Mouse (Mus musculus) lung, embryonic 16.5 days (tissue): ENCODE results near the gene Magel2. TPM values are rescaled to one million over a fixed set of nuclear protein-coding genes. Genes with fewer than 3 reads are reported as not detected.

Experiments
- ATAC-seq: fragments of 200-750 bp; cut with Nextera tagmentation; 2 replicates; pipeline ENCODE4 v1.8.0; 2017; ENCODE audit warnings: low read depth, mild to moderate bottlenecking, moderate library complexity
- H3K27ac ChIP-seq: fragments of 300-500 bp; sonication (generic); 2 replicates; pipeline ENCODE4 v1.5.1; 2014; ENCODE audit warnings: mild to moderate bottlenecking, control low read depth, low read length
- H3K27me3 ChIP-seq: fragments of 300-500 bp; sonication (generic); 2 replicates; pipeline ENCODE4 v1.6.1; 2014; ENCODE audit warnings: low read depth, low read length, mixed read lengths; ENCODE audit not compliant: control insufficient read depth, insufficient read depth
- H3K36me3 ChIP-seq: fragments of 300-500 bp; sonication (generic); 2 replicates; pipeline ENCODE4 v1.6.1; 2014; ENCODE audit warnings: low read length; ENCODE audit not compliant: control insufficient read depth, insufficient read depth
- H3K4me1 ChIP-seq: fragments of 300-500 bp; sonication (generic); replicated peaks from 2 replicates; pipeline ENCODE4 v1.6.1; 2014; ENCODE audit warnings: low read length, mixed read lengths; ENCODE audit not compliant: control insufficient read depth, insufficient read depth
- H3K4me2 ChIP-seq: fragments of 300-500 bp; sonication (generic); 2 replicates; pipeline ENCODE4 v1.6.1; 2014; ENCODE audit warnings: low read depth, low read length, control low read depth
- H3K4me3 ChIP-seq: fragments of 300-500 bp; sonication (generic); 2 replicates; pipeline ENCODE4 v1.5.1; 2014; ENCODE audit warnings: mild to moderate bottlenecking, low read length, control low read depth
- H3K9ac ChIP-seq: fragments of 300-500 bp; sonication (generic); 2 replicates; pipeline ENCODE4 v1.6.1; 2014; ENCODE audit warnings: low read length, control low read depth
- H3K9me3 ChIP-seq: fragments of 300-500 bp; sonication (generic); 2 replicates; pipeline ENCODE4 v1.6.1; 2016; ENCODE audit warnings: low read length; ENCODE audit not compliant: control insufficient read depth
- WGBS: fragments of 180-500 bp; shearing (Covaris S2); extraction: QIAGEN DNeasy Blood & Tissue Kit; methylation state at CpG from one replicate; pipeline ENCODE4 v1.1.7; 2014; 5-methylcytosine and 5-hydroxymethylcytosine counted together
- polyA plus RNA-seq: library from polyadenylated mRNA; unstranded; fragments of >200 nt; fragmentation: Nextera tagmentation; extraction: Ambion mirVana; gene quantifications from 2 replicates; pipeline ENCODE4 v1.2.1, GENCODE M21; 2015

The Magel2 gene
- polyA plus RNA-seq, 1 experiment from 2014 or later = 1.1 TPM

GRCm38 (mm10) chr7:62419105-62419492 is 42.3 kb downstream of the Magel2 start:
- Histone ChIP-seq H3K27ac (no peak overlapping the region), H3K27me3 (no peaks in the 10 kb centered on the region), H3K9me3 (no peaks in the 10 kb centered on the region), H3K4me1 (peaks cover 5% of the 10 kb centered on the region; the same call in 1 of the 2 replicates), H3K4me2 (peak overlapping the region; percentile 77), H3K9ac (peak overlapping the region; percentile 75), H3K36me3 (no peaks in the 10 kb centered on the region), H3K4me3 (peak overlapping the region; percentile 66)
- peak; percentile 26; the same call in 1 of the 2 replicates for ATAC-seq
- WGBS = 57% methylated on average over 17 of the region's 17 CpGs

GRCm38 (mm10) chr7:62419493-62420360 is 42.9 kb downstream of the Magel2 start, which contains the start of gene Mkrn3:
Mkrn3 (minus strand) TSS chr7:62420139.
- H3K27me3 ChIP-seq = no peaks in the 10 kb centered on the region
- 24% methylated on average over 49 of the region's 49 CpGs for WGBS
- ATAC-seq = peak; percentile 71
- peaks cover 5% of the 10 kb centered on the region; the same call in 1 of the 2 replicates for H3K4me1 ChIP-seq
- no peaks in the 10 kb centered on the region for H3K9me3 ChIP-seq
- H3K9ac ChIP-seq = peak within 1 kb of the TSS; percentile 75
- H3K36me3 ChIP-seq = no peaks in the 10 kb centered on the region
- no peak within 1 kb of the TSS for H3K27ac ChIP-seq
- H3K4me2 ChIP-seq = peak within 1 kb of the TSS; percentile 77
- peak within 1 kb of the TSS; percentile 66 for H3K4me3 ChIP-seq

- H3K27me3 ChIP-seq = no peaks in the 10 kb centered on the region
- H3K27ac ChIP-seq = no peak overlapping the region
- no peak overlapping the region for H3K9ac ChIP-seq
- no peak overlapping the region; the same call in 1 of the 2 replicates for H3K4me2 ChIP-seq
- WGBS = 71% methylated on average over 6 of the region's 6 CpGs
- H3K4me1 ChIP-seq = peaks cover 5% of the 10 kb centered on the region; the same call in 1 of the 2 replicates
- no peak overlapping the region for H3K4me3 ChIP-seq
- H3K36me3 ChIP-seq = no peaks in the 10 kb centered on the region
- no peaks in the 10 kb centered on the region for H3K9me3 ChIP-seq
- no peak for ATAC-seq
Measured at GRCm38 (mm10) chr7:62420566-62420965, 43.8 kb downstream of the Magel2 start.

- Histone ChIP-seq H3K4me3 (no peak overlapping the region), H3K27ac (no peak overlapping the region), H3K4me2 (no peak overlapping the region), H3K36me3 (no peaks in the 10 kb centered on the region), H3K4me1 (peaks cover 5% of the 10 kb centered on the region; the same call in 1 of the 2 replicates), H3K9me3 (no peaks in the 10 kb centered on the region), H3K27me3 (no peaks in the 10 kb centered on the region), H3K9ac (no peak overlapping the region)
- no peak for ATAC-seq
- WGBS = 37% methylated on average over 4 of the region's 4 CpGs
Measured at GRCm38 (mm10) chr7:62423210-62423609, 46.4 kb downstream of the Magel2 start.

- no peaks in the 10 kb centered on the region for H3K27me3 ChIP-seq
- no peak overlapping the region for H3K4me2 ChIP-seq
- no peaks in the 10 kb centered on the region for H3K4me1 ChIP-seq
- H3K36me3 ChIP-seq = no peaks in the 10 kb centered on the region
- no peaks in the 10 kb centered on the region for H3K9me3 ChIP-seq
- H3K9ac ChIP-seq = no peak overlapping the region
- no peak for ATAC-seq
- no peak overlapping the region for H3K27ac ChIP-seq
- 23% methylated on average over 8 of the region's 8 CpGs for WGBS
- no peak overlapping the region for H3K4me3 ChIP-seq
Measured at GRCm38 (mm10) chr7:62428337-62428736, 51.5 kb downstream of the Magel2 start.

Other genes starting within 250 kb of the Magel2 start
- gene Ndn, start 30.4 kb upstream of the Magel2 start, polyA plus RNA-seq = 62.8 and 67.0 TPM in 2 replicates
- gene Mkrn3, start 43.1 kb downstream of the Magel2 start, polyA plus RNA-seq = 3.5 and 4.2 TPM in 2 replicates
- 20.8 and 25.3 TPM in 2 replicates for gene Peg12, start 87.5 kb downstream of the Magel2 start, polyA plus RNA-seq